Mouse (Mus musculus): Measurements from ENCODE around the gene Ptrhd1.

DNA sequence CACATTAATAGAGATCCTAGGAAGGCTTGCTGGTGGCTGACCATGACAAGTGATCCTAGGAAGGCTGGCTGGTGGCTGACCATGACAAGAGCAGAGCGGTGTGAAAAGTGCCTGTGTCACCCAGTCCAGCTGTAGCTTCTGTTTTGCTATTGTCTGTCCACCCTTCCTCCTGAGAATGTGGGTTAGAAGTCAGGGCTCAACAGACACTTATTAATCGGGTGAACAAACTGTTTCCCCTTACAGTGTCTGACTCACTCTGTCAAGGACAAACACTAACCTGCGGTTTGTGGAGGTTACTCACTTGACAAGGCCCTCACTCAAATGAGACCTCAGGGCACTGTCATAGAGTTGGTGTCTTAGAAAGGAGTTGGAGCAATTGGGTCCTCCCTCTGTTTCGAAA is 35.1 kb upstream of the Ptrhd1 start:
- TF ChIP-seq EP300 (IDR thresholded peaks at IDR 0.05; ENCODE audit: insufficient read depth, low read depth, low read length), result no peak
- TF ChIP-seq CTCF (IDR thresholded peaks at IDR 0.05; ENCODE audit: low read depth, low read length), result no peak
- no peak for TF ChIP-seq POLR2A (IDR thresholded peaks at IDR 0.05; ENCODE audit: insufficient read depth, low read length)

Measured in ES-Bruce4 (cell line).